Mouse (Mus musculus) bone marrow, adult 2 months (tissue): ENCODE data around the gene Ppp1r12a. TPM values are rescaled to one million over a fixed set of nuclear protein-coding genes. Genes with fewer than 3 reads are reported as not detected.

Source experiments
- H3K27ac ChIP-seq: fragments of 200-500 bp; 2 replicates; pipeline ENCODE4 v1.5.1; 2012; ENCODE audit warnings: low read depth, mild to moderate bottlenecking, control low read depth, inconsistent platforms, low read length; ENCODE audit not compliant: control insufficient read depth, poor library complexity, insufficient read depth
- H3K4me1 ChIP-seq: fragments of 200-500 bp; 2 replicates; pipeline ENCODE4 v1.6.1; 2011; ENCODE audit warnings: low read length; ENCODE audit not compliant: control insufficient read depth, insufficient read depth
- H3K4me3 ChIP-seq: fragments of 200-500 bp; replicated peaks from 2 replicates; pipeline ENCODE3; 2011; ENCODE audit warnings: mild to moderate bottlenecking, low read depth, low read length, control low read depth; ENCODE audit not compliant: control insufficient read depth
- CTCF ChIP-seq: fragments of 200-500 bp; IDR thresholded peaks from 2 replicates; pipeline ENCODE4 v1.5.1; 2011; ENCODE audit warnings: low read length, control low read depth; ENCODE audit not compliant: control insufficient read depth, insufficient read depth
- POLR2A ChIP-seq: fragments of 200-500 bp; IDR thresholded peaks from 2 replicates; pipeline ENCODE4 v1.6.1; 2011; ENCODE audit warnings: low read depth, mild to moderate bottlenecking, control low read depth, low read length, borderline replicate concordance; ENCODE audit not compliant: control insufficient read depth
- WGBS: fragments of 180-500 bp; shearing (Covaris S2); methylation state at CpG from one replicate; pipeline ENCODE4 v1.1.7; 2018; 5-methylcytosine and 5-hydroxymethylcytosine counted together
- polyA plus RNA-seq: library from polyadenylated mRNA; stranded (reverse); fragments of >200 nt; gene quantifications from 2 replicates; pipeline ENCODE4 v1.2.4, GENCODE M21; 2011; ENCODE audit warnings: low replicate concordance; ENCODE audit not compliant: missing spikeins, insufficient read depth, insufficient read length

Ppp1r12a gene
- polyA plus RNA-seq, 1 experiment, result 68.6 TPM

- no peak overlapping the region for H3K27ac ChIP-seq
- no peak overlapping the region for H3K4me3 ChIP-seq
- 94% methylated on average over 4 of the region's 4 CpGs for WGBS
- peaks cover 7% of the 10 kb centered on the region for H3K4me1 ChIP-seq
- no peak for TF ChIP-seq CTCF
- no peak for TF ChIP-seq POLR2A
Measured at GRCm38 (mm10) chr10:108182386-108182785, 20.4 kb downstream of the Ppp1r12a start.

DNA sequence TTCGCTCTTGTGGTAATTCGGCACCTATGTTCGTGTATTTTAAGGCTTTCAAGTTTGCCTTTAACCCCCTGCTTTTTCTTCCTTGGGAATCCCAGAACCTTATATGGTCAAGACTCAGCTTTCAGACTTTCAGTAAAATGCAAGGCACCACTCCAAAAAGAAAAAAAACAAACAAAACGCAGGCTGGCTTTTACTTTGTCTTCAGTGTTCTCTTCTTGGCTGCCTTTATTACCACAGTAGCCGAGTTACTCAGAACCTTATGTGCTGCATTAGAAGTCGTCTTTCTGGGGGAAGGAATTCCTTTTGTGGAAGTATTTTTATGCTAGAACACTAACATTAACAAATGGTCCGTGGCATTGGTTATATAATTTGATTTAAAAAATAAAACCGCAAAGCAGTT, 22.8 kb downstream of the Ppp1r12a start:
- TF ChIP-seq CTCF (no peak), POLR2A (no peak)
- Histone ChIP-seq H3K27ac (no peak overlapping the region), H3K4me3 (no peak overlapping the region), H3K4me1 (peaks cover 4% of the 10 kb centered on the region)
- 81% methylated on average over 8 of the region's 8 CpGs for WGBS

- Histone ChIP-seq H3K4me1 (peaks cover 4% of the 10 kb centered on the region), H3K27ac (no peak overlapping the region), H3K4me3 (no peak overlapping the region)
- TF ChIP-seq POLR2A (no peak), CTCF (no peak)
- 57% methylated on average over 3 of the region's 3 CpGs for WGBS
Measured at GRCm38 (mm10) chr10:108185265-108185664, 23.3 kb downstream of the Ppp1r12a start.

DNA sequence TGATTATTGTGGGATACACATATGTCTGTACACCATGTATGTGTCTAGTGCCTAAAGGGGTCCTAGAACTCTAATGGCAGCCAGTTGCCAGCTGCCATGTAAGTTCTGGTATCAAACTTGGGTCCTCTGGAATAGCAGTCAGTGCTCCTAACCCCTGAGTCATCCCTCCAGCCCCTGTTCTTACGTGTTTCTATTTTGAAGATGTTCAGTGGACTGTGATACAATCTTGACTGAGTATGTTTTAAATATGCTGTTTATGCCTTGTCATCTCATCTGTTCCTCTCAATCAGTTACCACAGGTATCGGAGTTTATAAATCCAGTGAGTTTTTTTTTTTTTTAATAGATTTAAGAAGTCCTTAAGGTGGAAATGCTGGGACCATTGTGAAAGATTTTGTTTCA, 27.3 kb downstream of the Ppp1r12a start:
- no peaks in the 10 kb centered on the region; the same call in 1 of the 2 replicates for H3K4me1 ChIP-seq
- no peak overlapping the region for H3K4me3 ChIP-seq
- H3K27ac ChIP-seq, result no peak overlapping the region
- TF ChIP-seq POLR2A (no peak), CTCF (no peak)
- 55% methylated on average over 2 of the region's 2 CpGs for WGBS

DNA sequence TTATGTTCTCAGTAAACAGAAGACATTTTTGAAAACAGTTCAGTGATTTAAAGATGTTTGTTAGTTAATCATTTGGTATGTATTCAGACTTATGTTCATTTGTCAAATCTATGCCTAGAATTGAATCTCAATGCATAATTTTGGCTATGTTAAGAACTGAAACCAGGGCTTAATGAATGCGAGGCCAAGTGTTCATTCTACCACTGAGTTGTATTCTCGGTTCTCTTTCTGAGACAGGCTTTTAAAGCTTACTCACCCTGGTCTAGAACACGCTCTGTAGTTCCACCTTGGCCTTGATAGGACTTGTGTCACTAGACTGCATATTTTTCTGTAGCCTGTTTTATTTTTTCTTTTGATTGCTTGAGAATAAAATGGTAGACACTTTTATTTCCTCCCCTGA, 28.0 kb downstream of the Ppp1r12a start:
- WGBS, result 59% methylated on average over 3 of the region's 3 CpGs
- Histone ChIP-seq H3K4me3 (no peak overlapping the region), H3K27ac (no peak overlapping the region), H3K4me1 (no peaks in the 10 kb centered on the region; the same call in 1 of the 2 replicates)
- TF ChIP-seq POLR2A, result no peak
- no peak for TF ChIP-seq CTCF

- no peak for TF ChIP-seq POLR2A
- TF ChIP-seq CTCF, result no peak
- H3K27ac ChIP-seq, result no peak overlapping the region
- H3K4me1 ChIP-seq, result no peaks in the 10 kb centered on the region; the same call in 1 of the 2 replicates
- no peak overlapping the region for H3K4me3 ChIP-seq
Measured at GRCm38 (mm10) chr10:108190626-108191025, 28.6 kb downstream of the Ppp1r12a start.

GRCm38 (mm10) chr10:108191381-108191787, 29.4 kb downstream of the Ppp1r12a start:
- Histone ChIP-seq H3K27ac (peak overlapping the region; percentile 48; the same call in 1 of the 2 replicates), H3K4me3 (peak overlapping the region; percentile 28), H3K4me1 (no peaks in the 10 kb centered on the region; the same call in 1 of the 2 replicates)
- TF ChIP-seq POLR2A (no peak), CTCF (no peak)
- 11% methylated on average over 8 of the region's 8 CpGs for WGBS

GRCm38 (mm10) chr10:108192306-108192705, 30.3 kb downstream of the Ppp1r12a start:
- no peaks in the 10 kb centered on the region; the same call in 1 of the 2 replicates for H3K4me1 ChIP-seq
- no peak overlapping the region for H3K4me3 ChIP-seq
- 68% methylated on average over 2 of the region's 2 CpGs for WGBS
- no peak overlapping the region for H3K27ac ChIP-seq
- TF ChIP-seq CTCF, result no peak
- no peak for TF ChIP-seq POLR2A

- no peak overlapping the region for H3K4me3 ChIP-seq
- H3K4me1 ChIP-seq, result no peaks in the 10 kb centered on the region; the same call in 1 of the 2 replicates
- 84% methylated on average over 2 of the region's 2 CpGs for WGBS
- no peak overlapping the region for H3K27ac ChIP-seq
- TF ChIP-seq CTCF (no peak), POLR2A (no peak)
Measured at GRCm38 (mm10) chr10:108196124-108196523, 34.1 kb downstream of the Ppp1r12a start.
